Mouse (Mus musculus): Measurements from ENCODE around the gene Sidt1.

Gene Sidt1

GRCm38 (mm10) chr16:44253797-44254634 lies 79.0 kb downstream of the Sidt1 start:
- peak; percentile 26; the same call in 1 of the 2 replicates for ATAC-seq (ENCODE audit: insufficient number of reproducible peaks, low FRiP score, low TSS enrichment)

- ATAC-seq (ENCODE audit: insufficient number of reproducible peaks, low FRiP score, low TSS enrichment) = no peak
Measured at GRCm38 (mm10) chr16:44252735-44253134, 80.3 kb downstream of the Sidt1 start.

- no peak for ATAC-seq (ENCODE audit: insufficient number of reproducible peaks, low FRiP score, low TSS enrichment)
Measured at GRCm38 (mm10) chr16:44249985-44250384, 83.0 kb downstream of the Sidt1 start.

GRCm38 (mm10) chr16:44243323-44243722 lies 89.7 kb downstream of the Sidt1 start:
- no peak for ATAC-seq (ENCODE audit: insufficient number of reproducible peaks, low FRiP score, low TSS enrichment)

- peak; percentile 59 for ATAC-seq (ENCODE audit: insufficient number of reproducible peaks, low FRiP score, low TSS enrichment)
Measured at GRCm38 (mm10) chr16:44242633-44243032, 90.4 kb downstream of the Sidt1 start.

- no peak for ATAC-seq (ENCODE audit: insufficient number of reproducible peaks, low FRiP score, low TSS enrichment)
Measured at GRCm38 (mm10) chr16:44240406-44240805, 92.6 kb downstream of the Sidt1 start.

GRCm38 (mm10) chr16:44238835-44239263 lies 94.1 kb downstream of the Sidt1 start:
- ATAC-seq (ENCODE audit: insufficient number of reproducible peaks, low FRiP score, low TSS enrichment) = no peak

GRCm38 (mm10) chr16:44237836-44238235 lies 95.2 kb downstream of the Sidt1 start:
- peak; percentile 79 for ATAC-seq (ENCODE audit: insufficient number of reproducible peaks, low FRiP score, low TSS enrichment)

GRCm38 (mm10) chr16:44233019-44233418 lies 100.0 kb downstream of the Sidt1 start:
- no peak for ATAC-seq (ENCODE audit: insufficient number of reproducible peaks, low FRiP score, low TSS enrichment)

- no peak for ATAC-seq (ENCODE audit: insufficient number of reproducible peaks, low FRiP score, low TSS enrichment)
Measured at GRCm38 (mm10) chr16:44226706-44227291, 106.2 kb downstream of the Sidt1 start.

- no peak for ATAC-seq (ENCODE audit: insufficient number of reproducible peaks, low FRiP score, low TSS enrichment)
Measured at GRCm38 (mm10) chr16:44221463-44221862, 111.5 kb downstream of the Sidt1 start.

GRCm38 (mm10) chr16:44216417-44216816 lies 116.6 kb downstream of the Sidt1 start:
- ATAC-seq (ENCODE audit: insufficient number of reproducible peaks, low FRiP score, low TSS enrichment) = no peak

GRCm38 (mm10) chr16:44215513-44215912 lies 117.5 kb downstream of the Sidt1 start:
- ATAC-seq (ENCODE audit: insufficient number of reproducible peaks, low FRiP score, low TSS enrichment) = no peak

GRCm38 (mm10) chr16:44212703-44213102 lies 120.3 kb downstream of the Sidt1 start:
- ATAC-seq (ENCODE audit: insufficient number of reproducible peaks, low FRiP score, low TSS enrichment) = no peak

GRCm38 (mm10) chr16:44211054-44211414 lies 122.0 kb downstream of the Sidt1 start:
- no peak for ATAC-seq (ENCODE audit: insufficient number of reproducible peaks, low FRiP score, low TSS enrichment)

- ATAC-seq (ENCODE audit: insufficient number of reproducible peaks, low FRiP score, low TSS enrichment) = peak; percentile 32; the same call in 1 of the 2 replicates
Measured at GRCm38 (mm10) chr16:44210156-44211053, 122.6 kb downstream of the Sidt1 start.

- no peak for ATAC-seq (ENCODE audit: insufficient number of reproducible peaks, low FRiP score, low TSS enrichment)
Measured at GRCm38 (mm10) chr16:44205973-44206372, 127.0 kb downstream of the Sidt1 start.

GRCm38 (mm10) chr16:44204331-44204730 lies 128.7 kb downstream of the Sidt1 start:
- ATAC-seq (ENCODE audit: insufficient number of reproducible peaks, low FRiP score, low TSS enrichment) = peak; percentile 91

- no peak; the same call in 1 of the 2 replicates for ATAC-seq (ENCODE audit: insufficient number of reproducible peaks, low FRiP score, low TSS enrichment)
Measured at GRCm38 (mm10) chr16:44200146-44200545, 132.8 kb downstream of the Sidt1 start.

- no peak for ATAC-seq (ENCODE audit: insufficient number of reproducible peaks, low FRiP score, low TSS enrichment)
Measured at GRCm38 (mm10) chr16:44199066-44199703, 133.8 kb downstream of the Sidt1 start.

All from cerebellum, adult (tissue).